Mouse (Mus musculus) adrenal gland, adult 2 months (tissue): ENCODE measurements at regions not wholly inside any gene's neighbourhood (a gene's known extent, or its start where the extent isn't known, plus 50 kb on each side); places are given as distances from the start of the nearest gene placed in this dataset.

ENCODE experiments used
- DNase-seq: peaks from one replicate; pipeline ENCODE4 v3.0.0; 2021

DNA sequence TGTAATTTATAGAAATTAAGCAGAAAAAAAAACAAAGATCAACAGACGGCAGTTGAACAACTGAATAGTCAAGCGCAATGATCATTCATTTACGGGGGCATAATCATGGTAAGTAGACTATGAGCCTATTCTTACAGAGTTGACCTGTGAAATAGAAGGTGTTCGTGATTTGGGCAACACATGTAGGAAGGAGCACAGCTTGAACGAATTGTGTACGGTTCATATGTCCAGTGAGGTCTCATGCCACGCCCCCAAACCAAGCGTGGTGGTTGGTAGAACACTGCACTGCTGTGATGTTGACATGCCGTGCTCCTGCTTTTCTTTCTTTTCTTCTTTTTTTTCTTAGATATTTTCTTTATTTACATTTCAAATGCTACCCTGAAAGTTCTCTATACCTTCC lies 563.1 kb downstream of the Etv1 start:
- DNase-seq = no peak

DNA sequence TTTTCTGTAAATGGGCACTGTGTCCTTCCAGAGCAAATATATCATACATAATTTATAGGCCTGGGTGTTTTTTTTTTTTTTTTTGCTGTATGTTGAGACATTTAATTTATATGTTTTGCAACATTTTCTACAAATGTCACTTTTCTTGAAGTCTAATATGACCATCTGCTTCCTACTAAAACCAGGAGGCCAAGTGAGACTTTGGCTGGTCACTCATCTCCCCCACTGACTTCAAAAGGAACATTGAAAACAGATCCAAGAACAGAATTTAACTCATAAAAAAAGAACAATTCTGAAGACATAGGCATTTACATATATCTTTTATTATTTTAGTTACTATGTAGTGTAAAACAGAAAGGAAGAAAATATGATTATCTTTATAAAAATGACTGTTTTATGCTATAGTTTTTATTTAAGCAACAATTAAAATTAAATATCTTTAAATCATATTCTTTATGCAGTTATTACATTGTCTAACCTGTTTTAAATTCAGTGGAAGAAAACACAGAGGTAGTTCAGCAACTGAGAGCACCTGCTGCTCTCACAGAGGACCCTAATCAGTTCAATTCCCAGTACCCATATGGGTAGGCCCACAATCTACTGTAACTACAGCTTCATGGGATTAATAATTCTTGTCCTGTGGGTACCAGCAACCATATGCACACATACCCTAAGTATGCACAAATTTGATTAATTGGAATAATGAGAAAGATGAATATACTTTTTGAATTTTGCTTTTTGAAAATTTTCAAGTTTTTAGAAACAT lies 592.5 kb downstream of the Etv1 start:
- no peak for DNase-seq

DNA sequence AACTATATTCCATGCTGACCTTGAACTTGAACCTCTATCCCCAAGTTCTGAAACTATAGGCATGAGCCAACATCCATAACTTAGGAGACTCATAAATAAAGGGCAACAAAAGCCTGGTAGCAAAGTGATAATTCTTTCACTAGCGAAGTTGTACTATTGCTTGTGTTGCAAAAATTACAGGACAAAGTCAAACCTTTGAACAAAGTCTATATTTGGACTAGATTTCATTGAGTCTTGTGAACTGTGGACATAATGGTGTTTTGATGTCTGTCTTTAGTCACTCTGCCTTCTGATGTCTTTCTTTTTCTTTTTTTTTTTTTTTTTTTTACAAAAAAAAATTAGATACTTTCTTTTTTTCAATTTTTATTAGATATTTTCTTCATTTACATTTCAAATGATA lies 594.5 kb downstream of the Etv1 start:
- DNase-seq = no peak
